Mouse (Mus musculus): ENCODE measurements at regions not wholly inside any gene's neighbourhood (a gene's known extent, or its start where the extent isn't known, plus 50 kb on each side); places are given as distances from the start of the nearest gene placed in this dataset.

DNA sequence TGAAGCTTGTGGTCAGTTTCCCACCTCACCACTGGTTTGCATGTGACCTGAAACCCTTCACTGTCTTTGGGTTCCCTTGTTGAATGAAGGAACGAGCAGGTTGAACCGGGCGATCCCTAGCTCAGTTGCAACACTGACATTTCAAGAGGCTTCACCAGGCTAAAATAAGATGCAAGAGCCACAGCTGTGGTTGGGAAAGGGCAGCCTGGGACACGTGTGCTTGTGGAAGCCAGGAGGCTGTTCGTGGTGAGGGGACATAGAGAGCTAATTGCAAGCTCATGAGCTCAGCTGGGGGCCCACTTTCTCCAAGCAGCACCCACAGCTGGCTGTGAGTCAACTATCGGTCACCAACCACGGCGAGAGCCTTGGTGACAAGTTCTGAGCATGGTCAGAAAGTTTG lies 64.8 kb upstream of the 1600014C23Rik start:
- DNase-seq (ENCODE audit: low read depth, low spot score): no peak

DNA sequence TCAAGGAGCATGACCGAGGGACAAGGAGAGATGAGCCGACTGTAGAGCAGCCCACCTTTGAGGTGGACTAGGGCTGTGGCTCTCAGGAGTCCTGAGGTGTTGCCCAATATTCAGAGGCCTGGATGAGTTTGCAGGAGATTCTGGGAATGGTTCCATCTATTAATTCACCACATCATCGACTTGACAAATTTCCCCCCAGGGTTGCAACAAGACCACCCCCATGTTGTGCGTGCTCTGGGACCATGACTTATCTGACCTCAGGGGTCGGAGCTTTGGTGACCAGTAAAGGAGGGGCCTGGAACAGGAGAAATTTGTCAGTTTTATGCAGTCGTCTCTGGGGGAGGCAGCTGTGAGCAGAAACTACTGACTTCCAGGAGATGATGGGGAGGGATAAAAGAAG lies 63.5 kb upstream of the 1600014C23Rik start:
- DNase-seq (ENCODE audit: low read depth, low spot score): no peak

GRCm38 (mm10) chr17:45794926-45795325 lies 61.3 kb upstream of the 1600014C23Rik start:
- no peak for DNase-seq (ENCODE audit: low read depth, low spot score)

DNA sequence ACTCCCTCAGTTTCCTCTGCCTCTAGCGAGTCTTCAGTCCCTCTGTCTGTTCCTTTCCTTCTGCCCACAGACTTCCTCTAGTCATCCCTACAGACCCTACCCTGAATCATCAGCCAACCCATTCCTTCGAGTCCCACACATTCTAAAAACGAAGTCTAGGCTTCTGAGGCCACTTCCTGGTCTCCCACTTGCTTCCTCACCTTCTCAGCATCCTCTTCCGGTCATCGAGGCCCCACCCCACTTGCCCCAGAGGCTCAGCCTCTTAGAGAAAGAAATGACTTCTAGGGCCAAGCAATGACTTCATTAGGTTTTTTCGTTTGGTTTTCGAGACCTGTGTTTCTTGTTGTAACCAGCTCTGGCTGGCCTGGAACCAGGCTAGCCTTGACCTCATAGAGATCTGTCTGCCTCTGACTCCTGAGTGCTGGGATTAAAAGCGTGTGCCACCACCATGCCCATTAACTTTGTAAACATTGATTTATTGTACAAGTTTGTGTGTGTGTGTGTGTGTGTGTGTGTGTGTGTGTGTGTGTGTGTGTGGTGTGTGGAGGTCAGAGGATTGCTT lies 57.4 kb upstream of the 1600014C23Rik start:
- peak; percentile 64 for DNase-seq (ENCODE audit: low read depth, low spot score)

DNA sequence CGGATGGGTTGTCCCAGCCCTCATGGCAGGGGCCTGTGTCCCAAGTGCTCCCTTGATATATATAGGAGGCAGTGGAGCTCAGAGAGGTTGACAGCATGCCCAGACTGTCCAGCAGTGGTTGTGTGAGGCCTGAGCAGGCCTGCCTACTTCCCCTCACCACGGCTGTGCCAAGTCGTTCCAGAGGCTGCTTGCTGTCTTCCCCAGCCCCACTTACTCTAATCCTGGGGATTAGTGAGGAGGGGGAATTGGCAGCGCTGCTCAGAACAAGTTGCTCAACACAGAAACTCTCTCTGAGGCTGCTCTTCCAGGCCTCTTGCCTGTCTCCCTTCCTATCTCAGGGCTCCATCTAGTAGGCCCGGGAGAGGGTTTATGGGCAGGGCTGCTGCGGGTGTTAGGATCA lies 56.1 kb upstream of the 1600014C23Rik start:
- DNase-seq (ENCODE audit: low read depth, low spot score): no peak

GRCm38 (mm10) chr17:45784905-45785304 lies 51.3 kb upstream of the 1600014C23Rik start:
- no peak for DNase-seq (ENCODE audit: low read depth, low spot score)

DNA sequence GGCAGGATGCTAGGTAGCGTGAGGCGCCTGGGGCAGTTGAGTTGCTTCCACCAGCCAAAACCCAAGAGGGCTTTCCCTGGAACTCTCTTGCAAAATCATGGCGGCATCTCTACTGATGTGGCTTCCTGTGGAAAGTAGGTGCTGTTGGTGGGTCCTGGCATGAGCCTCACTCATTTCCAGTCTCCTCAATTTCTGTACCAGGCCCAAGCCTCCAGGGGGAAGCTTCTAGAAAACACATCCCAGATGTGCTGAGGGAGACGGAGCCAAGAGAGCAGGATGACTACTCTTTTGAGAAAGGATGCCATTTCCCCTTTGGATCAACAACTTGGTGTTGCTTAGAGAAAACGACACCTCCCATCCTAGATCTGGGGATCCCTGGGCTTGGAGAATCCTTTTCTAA lies 50.9 kb upstream of the 1600014C23Rik start:
- DNase-seq (ENCODE audit: low read depth, low spot score): no peak
